Mouse (Mus musculus) kidney, adult 2 months (tissue): ENCODE measurements at regions not wholly inside any gene's neighbourhood (a gene's known extent, or its start where the extent isn't known, plus 50 kb on each side); places are given as distances from the start of the nearest gene placed in this dataset.

Experiments used
- CTCF ChIP-seq: fragments of 200-500 bp; conservative IDR thresholded peaks from 2 replicates; pipeline ENCODE4 v1.5.1; 2011; ENCODE audit warnings: low read depth, mild to moderate bottlenecking, control low read depth, low read length, moderate library complexity, mixed read lengths; ENCODE audit not compliant: insufficient read depth, insufficient read length
- POLR2A ChIP-seq: fragments of 200-500 bp; IDR thresholded peaks from one replicate; pipeline ENCODE4 v1.6.1; 2011; ENCODE audit warnings: low read depth, low read length, control low read depth

- TF ChIP-seq CTCF (no peak), POLR2A (no peak)
Measured at GRCm38 (mm10) chr12:107307094-107307740, 181.2 kb upstream of the 3110018I06Rik start.
